Mouse (Mus musculus): ENCODE data around the gene Tmod3. TPM values are rescaled to one million over a fixed set of nuclear protein-coding genes. Genes with fewer than 3 reads are reported as not detected.
"Not testable (repeated sequence)": the region's sequence is repeated elsewhere in the genome, so short reads cannot be mapped to it uniquely, and the experiment has no call there.

The Tmod3 gene
- polyA plus RNA-seq, 1 experiment from 2014 or later, result 105 TPM

- DNase-seq (ENCODE audit: low spot score), result no peak
Measured at GRCm38 (mm10) chr9:75504311-75504710, 55.1 kb downstream of the Tmod3 start.

- no peak for DNase-seq (ENCODE audit: low spot score)
Measured at GRCm38 (mm10) chr9:75498571-75498970, 60.9 kb downstream of the Tmod3 start.

GRCm38 (mm10) chr9:75495945-75496344 is 63.5 kb downstream of the Tmod3 start:
- no peak for DNase-seq (ENCODE audit: low spot score)

- no peak for DNase-seq (ENCODE audit: low spot score)
Measured at GRCm38 (mm10) chr9:75494407-75495005, 65.0 kb downstream of the Tmod3 start.

- not testable (repeated sequence) for DNase-seq (ENCODE audit: low spot score)
Measured at GRCm38 (mm10) chr9:75488255-75488654, 71.2 kb downstream of the Tmod3 start.

GRCm38 (mm10) chr9:75485231-75485630 is 74.2 kb downstream of the Tmod3 start:
- DNase-seq (ENCODE audit: low spot score), result no peak

- DNase-seq (ENCODE audit: low spot score), result peak; percentile 29
Measured at GRCm38 (mm10) chr9:75480536-75481075, 78.9 kb downstream of the Tmod3 start.

- DNase-seq (ENCODE audit: low spot score), result no peak
Measured at GRCm38 (mm10) chr9:75479106-75479725, 80.2 kb downstream of the Tmod3 start.

GRCm38 (mm10) chr9:75477212-75477611 is 82.2 kb downstream of the Tmod3 start:
- DNase-seq (ENCODE audit: low spot score), result no peak

- peak; percentile 68 for DNase-seq (ENCODE audit: low spot score)
Measured at GRCm38 (mm10) chr9:75468297-75468696, 91.2 kb downstream of the Tmod3 start.

- no peak for DNase-seq (ENCODE audit: low spot score)
Measured at GRCm38 (mm10) chr9:75467581-75467980, 91.9 kb downstream of the Tmod3 start.

GRCm38 (mm10) chr9:75466641-75467040 is 92.8 kb downstream of the Tmod3 start:
- DNase-seq (ENCODE audit: low spot score), result no peak

- DNase-seq (ENCODE audit: low spot score), result no peak
Measured at GRCm38 (mm10) chr9:75465856-75466255, 93.6 kb downstream of the Tmod3 start.

- no peak for DNase-seq (ENCODE audit: low spot score)
Measured at GRCm38 (mm10) chr9:75463050-75463660, 96.3 kb downstream of the Tmod3 start.

- DNase-seq (ENCODE audit: low spot score), result no peak
Measured at GRCm38 (mm10) chr9:75455684-75456083, 103.8 kb downstream of the Tmod3 start.

GRCm38 (mm10) chr9:75453994-75454393 is 105.5 kb downstream of the Tmod3 start:
- no peak for DNase-seq (ENCODE audit: low spot score)

GRCm38 (mm10) chr9:75448021-75448420 is 111.4 kb downstream of the Tmod3 start:
- DNase-seq (ENCODE audit: low spot score), result no peak

Other genes with a start within 250 kb of the Tmod3 start
- not detected in 2 replicates for gene Bcl2l10, start 211.9 kb downstream of the Tmod3 start, polyA plus RNA-seq (2015; fragmentation: Nextera tagmentation; extraction: Ambion mirVana)
- gene Mapk6, start 149.7 kb downstream of the Tmod3 start, polyA plus RNA-seq (2015; fragmentation: Nextera tagmentation; extraction: Ambion mirVana), result 47.4 and 51.9 TPM in 2 replicates
- 41.7 and 44.5 TPM in 2 replicates for gene Leo1, start 118.1 kb downstream of the Tmod3 start, polyA plus RNA-seq (2015; fragmentation: Nextera tagmentation; extraction: Ambion mirVana)
- 2.2 and 2.4 TPM in 2 replicates for gene Tmod2, start 51.7 kb upstream of the Tmod3 start, polyA plus RNA-seq (2015; fragmentation: Nextera tagmentation; extraction: Ambion mirVana)
- gene Lysmd2, start 66.1 kb upstream of the Tmod3 start, polyA plus RNA-seq (2015; fragmentation: Nextera tagmentation; extraction: Ambion mirVana), result 16.7 and 19.9 TPM in 2 replicates
- gene Scg3, start 124.4 kb upstream of the Tmod3 start, polyA plus RNA-seq (2015; fragmentation: Nextera tagmentation; extraction: Ambion mirVana), result 0.27 and 0.30 TPM in 2 replicates
- gene Bmp5, start 215.7 kb upstream of the Tmod3 start, polyA plus RNA-seq (2015; fragmentation: Nextera tagmentation; extraction: Ambion mirVana), result 0.39 and 0.43 TPM in 2 replicates